Mouse (Mus musculus): ENCODE data around the gene Fahd2a.

DNA sequence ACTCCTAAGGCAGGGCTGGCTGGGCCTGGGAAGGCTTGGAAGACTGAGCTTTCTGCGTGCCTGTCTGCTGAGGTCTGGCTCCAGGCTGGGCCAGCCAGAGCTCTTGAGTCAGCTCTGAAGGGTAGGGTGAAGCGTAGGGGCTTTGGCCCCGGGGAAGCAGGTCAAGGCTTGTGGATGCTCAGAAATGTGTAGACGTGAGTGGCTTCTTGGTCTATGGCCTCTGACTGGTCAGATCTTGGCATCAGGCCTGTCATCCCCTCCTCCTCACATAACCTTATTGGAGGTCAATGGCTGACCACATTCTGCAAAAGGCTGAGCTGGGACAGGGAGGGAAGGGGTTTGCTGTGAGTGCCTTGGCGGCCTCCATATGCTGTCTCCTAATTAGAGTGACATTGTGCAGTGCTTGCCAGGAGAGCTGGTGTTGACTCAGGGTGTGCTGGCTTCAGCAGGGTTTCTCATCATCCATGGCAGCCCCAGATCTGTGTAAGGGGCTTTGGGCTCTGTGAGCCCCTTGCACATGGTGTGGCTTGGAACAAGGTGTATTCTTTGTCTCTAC lies 49.7 kb downstream of the Fahd2a start:
- TF ChIP-seq CTCF (IDR thresholded peaks at IDR 0.05; ENCODE audit: low read depth), result no peak
- no peak for TF ChIP-seq EP300 (IDR thresholded peaks at IDR 0.05; ENCODE audit: low read depth)

Data from heart, postnatal 0 days (tissue).